Mouse (Mus musculus): ENCODE measurements around the gene Olfml2a.

DNA sequence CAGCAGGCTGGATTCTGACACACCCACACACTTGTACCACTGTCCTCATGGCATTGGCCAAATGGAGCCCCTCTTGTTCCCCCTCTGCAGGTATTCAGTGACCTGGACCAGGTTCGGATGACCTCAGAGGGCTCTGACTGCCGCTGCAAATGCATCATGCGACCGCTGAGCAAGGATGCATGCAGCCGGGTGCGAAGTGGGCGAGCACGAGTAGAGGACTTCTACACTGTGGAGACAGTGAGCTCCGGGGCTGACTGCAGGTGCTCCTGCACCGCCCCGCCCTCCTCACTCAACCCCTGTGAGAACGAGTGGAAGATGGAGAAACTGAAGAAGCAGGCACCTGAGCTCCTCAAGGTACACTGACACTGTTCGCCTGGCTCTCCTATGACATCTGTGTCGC is 9.6 kb downstream of the Olfml2a start:
- no peak for TF ChIP-seq CTCF (IDR thresholded peaks at IDR 0.05; ENCODE audit: low read depth)
- no peak for TF ChIP-seq EP300 (IDR thresholded peaks at IDR 0.05; ENCODE audit: low read depth)
